Mouse (Mus musculus): ENCODE results near the gene Vmn2r91. TPM values are rescaled to one million over a fixed set of nuclear protein-coding genes. Genes with fewer than 3 reads are reported as not detected.

Vmn2r91 gene
- polyA plus RNA-seq (2012; rRNA removed; ENCODE audit: low replicate concordance), result not detected in 2 replicates

DNA sequence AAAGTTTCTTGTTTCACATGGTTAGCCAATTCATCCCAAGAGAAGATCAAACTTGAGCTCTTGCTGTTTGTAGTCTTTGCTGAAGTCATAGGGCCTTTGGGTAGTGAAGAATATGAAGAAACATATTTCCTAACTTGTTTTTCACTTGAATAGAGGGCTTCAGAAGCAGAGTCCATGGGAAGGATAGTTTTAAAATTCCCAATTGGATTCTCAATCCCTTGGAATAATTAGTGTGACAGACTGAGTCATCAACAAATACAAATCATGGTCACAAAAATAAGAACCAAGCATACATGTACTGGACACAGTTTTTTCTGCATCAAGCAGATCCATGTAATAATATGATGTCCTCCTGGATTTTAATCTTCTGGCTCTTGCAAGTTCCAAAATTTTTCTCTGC is at the start of gene Vmn2r91:
Gene Vmn2r91, plus strand, starts transcription at position 301 of the 400 bp plus-strand sequence.

DNA sequence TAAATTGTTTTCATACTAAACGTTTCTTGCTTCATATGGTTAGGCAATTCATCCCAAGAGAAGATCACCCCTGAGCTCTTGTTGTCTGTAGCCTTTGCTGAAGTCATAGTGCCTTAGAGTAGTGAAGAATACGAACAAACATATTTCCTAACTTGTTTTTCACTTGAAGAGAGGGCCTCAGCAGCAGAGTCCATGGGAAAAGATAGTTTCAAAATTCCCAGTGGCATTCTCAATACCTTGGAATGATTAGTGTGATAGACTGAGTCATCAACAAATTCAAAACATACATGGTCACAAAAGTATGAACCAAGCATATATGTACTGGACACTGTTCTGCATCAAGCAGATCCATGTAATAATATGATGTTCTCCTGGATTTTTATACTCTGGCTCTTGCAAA is 35.7 kb upstream of the Vmn2r91 start, which contains the start of gene Vmn2r124:
Gene Vmn2r124, plus strand, starts transcription at position 301 of the 400 bp plus-strand sequence.

DNA sequence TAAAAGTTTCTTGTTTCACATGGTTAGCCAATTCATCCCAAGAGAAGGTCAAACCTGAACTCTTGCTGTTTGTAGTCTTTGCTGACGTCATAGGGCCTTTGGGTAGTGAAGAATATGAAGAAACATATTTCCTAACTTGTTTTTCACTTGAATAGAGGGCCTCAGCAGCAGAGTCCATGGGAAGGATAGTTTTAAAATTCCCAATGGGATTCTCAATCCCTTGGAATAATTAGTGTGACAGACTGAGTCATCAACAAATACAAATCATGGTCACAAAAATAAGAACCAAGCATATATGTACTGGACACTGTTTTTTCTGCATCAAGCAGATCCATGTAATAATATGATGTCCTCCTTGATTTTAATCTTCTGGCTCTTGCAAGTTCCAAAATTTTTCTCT is 66.8 kb downstream of the Vmn2r91 start, which contains the start of gene Vmn2r92:
Gene Vmn2r92, plus strand, starts transcription at position 301 of the 400 bp plus-strand sequence.

Other genes starting within 250 kb of the Vmn2r91 start
- gene Has1, start 229.8 kb upstream of the Vmn2r91 start, polyA plus RNA-seq (2012; rRNA removed; ENCODE audit: low replicate concordance), result 0.19 TPM in 1 of 2 replicates, not detected in the other
- gene Fpr1, start 201.1 kb upstream of the Vmn2r91 start, polyA plus RNA-seq (2012; rRNA removed; ENCODE audit: low replicate concordance), result 0.13 TPM in 1 of 2 replicates, not detected in the other
- 0.31 TPM in 1 of 2 replicates, not detected in the other for gene Fpr2, start 197.2 kb upstream of the Vmn2r91 start, polyA plus RNA-seq (2012; rRNA removed; ENCODE audit: low replicate concordance)
- not detected in 2 replicates for gene Fpr3, start 197.2 kb upstream of the Vmn2r91 start, polyA plus RNA-seq (2012; rRNA removed; ENCODE audit: low replicate concordance)
- not detected in 2 replicates for gene Fpr-rs4, start 63.3 kb upstream of the Vmn2r91 start, polyA plus RNA-seq (2012; rRNA removed; ENCODE audit: low replicate concordance)
- not detected in 2 replicates for gene Vmn2r124, start 35.6 kb upstream of the Vmn2r91 start, polyA plus RNA-seq (2012; rRNA removed; ENCODE audit: low replicate concordance)
- gene Vmn2r92, start 66.9 kb downstream of the Vmn2r91 start, polyA plus RNA-seq (2012; rRNA removed; ENCODE audit: low replicate concordance), result not detected in 2 replicates
- gene Vmn2r94, start 192.7 kb downstream of the Vmn2r91 start, polyA plus RNA-seq (2012; rRNA removed; ENCODE audit: low replicate concordance), result not detected in 2 replicates
- gene Vmn2r93, start 213.1 kb downstream of the Vmn2r91 start, polyA plus RNA-seq (2012; rRNA removed; ENCODE audit: low replicate concordance), result not detected in 2 replicates